Mouse (Mus musculus) lung, postnatal 0 days (tissue): ENCODE data around the gene B4gat1. TPM values are rescaled to one million over a fixed set of nuclear protein-coding genes. Genes with fewer than 3 reads are reported as not detected.

Source experiments
- ATAC-seq: fragments of 200-750 bp; cut with Nextera tagmentation; 2 replicates; pipeline ENCODE4 v1.8.0; 2017; ENCODE audit warnings: moderate library complexity
- DNase-seq: peaks from one replicate; pipeline ENCODE4 v3.0.0-alpha.2; 2016; ENCODE audit warnings: low spot score
- H3K27ac ChIP-seq: fragments of 300-500 bp; sonication (generic); 2 replicates; pipeline ENCODE4 v1.5.1; 2014; ENCODE audit warnings: antibody characterized with exemption, mild to moderate bottlenecking, low read length, mixed read lengths
- H3K27me3 ChIP-seq: fragments of 300-500 bp; sonication (generic); replicated peaks from 2 replicates; pipeline ENCODE4 v1.6.1; 2014; ENCODE audit warnings: low read length, mixed read lengths; ENCODE audit not compliant: insufficient read depth
- H3K36me3 ChIP-seq: fragments of 300-500 bp; sonication (generic); 2 replicates; pipeline ENCODE4 v1.6.1; 2014; ENCODE audit warnings: low read length, mixed read lengths; ENCODE audit not compliant: insufficient read depth
- H3K4me1 ChIP-seq: fragments of 300-500 bp; sonication (generic); 2 replicates; pipeline ENCODE4 v1.6.1; 2014; ENCODE audit warnings: antibody characterized with exemption, low read depth, low read length, mixed read lengths; ENCODE audit not compliant: insufficient read depth
- H3K4me2 ChIP-seq: fragments of 300-500 bp; sonication (generic); replicated peaks from 2 replicates; pipeline ENCODE4 v1.6.1; 2014; ENCODE audit warnings: low read depth, mild to moderate bottlenecking, low read length, moderate library complexity, mixed read lengths
- H3K4me3 ChIP-seq: fragments of 300-500 bp; sonication (generic); 2 replicates; pipeline ENCODE4 v1.5.1; 2014; ENCODE audit warnings: low read depth, low read length
- H3K9ac ChIP-seq: fragments of 300-500 bp; sonication (generic); replicated peaks from 2 replicates; pipeline ENCODE4 v1.6.1; 2014; ENCODE audit warnings: low read depth, mild to moderate bottlenecking
- H3K9me3 ChIP-seq: fragments of 300-500 bp; sonication (generic); 2 replicates; pipeline ENCODE4 v1.6.1; 2016; ENCODE audit warnings: low read length, mixed read lengths
- CTCF ChIP-seq: IDR thresholded peaks from 2 replicates; pipeline ENCODE4 v1.5.1; 2016; ENCODE audit warnings: antibody characterized with exemption, mild to moderate bottlenecking
- EP300 ChIP-seq: IDR thresholded peaks from 2 replicates; pipeline ENCODE4 v1.6.1; 2016; ENCODE audit warnings: antibody characterized with exemption, mild to moderate bottlenecking, control low read depth
- WGBS: fragments of 180-500 bp; shearing (Covaris S2); extraction: QIAGEN DNeasy Blood & Tissue Kit; methylation state at CpG from one replicate; pipeline ENCODE4 v1.1.7; 2014; 5-methylcytosine and 5-hydroxymethylcytosine counted together
- polyA plus RNA-seq: library from polyadenylated mRNA; unstranded; fragments of >200 nt; fragmentation: Nextera tagmentation; extraction: Ambion mirVana; gene quantifications from 2 replicates; pipeline ENCODE4 v1.2.1, GENCODE M21; 2015

Gene B4gat1
- polyA plus RNA-seq, 1 experiment from 2014 or later: 33.8 TPM

DNA sequence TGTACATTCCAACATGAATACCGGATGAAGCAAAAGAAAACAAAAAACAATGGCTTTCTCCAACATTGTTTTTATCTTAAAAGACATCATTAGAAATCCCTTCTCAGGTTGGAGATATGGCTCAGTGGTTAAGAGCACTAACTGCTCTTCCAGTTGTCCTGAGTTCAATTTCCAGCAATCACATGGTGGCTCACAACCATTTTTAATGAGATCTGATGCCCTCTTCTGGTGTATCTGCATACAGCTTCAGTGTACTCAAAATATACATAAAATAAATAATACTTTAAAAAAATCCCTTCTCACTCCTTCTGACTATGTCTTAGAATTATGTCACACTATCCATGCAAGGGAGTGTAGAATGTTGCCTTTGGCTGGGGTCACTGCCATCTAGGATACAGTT, 40.7 kb downstream of the B4gat1 start:
- H3K27ac ChIP-seq: no peak overlapping the region
- no peak for TF ChIP-seq EP300
- H3K9ac ChIP-seq: no peak overlapping the region
- ATAC-seq: no peak
- WGBS: 87% methylated on average over 1 of the region's 1 CpGs
- no peaks in the 10 kb centered on the region for H3K4me1 ChIP-seq
- no peak overlapping the region for H3K4me3 ChIP-seq
- H3K9me3 ChIP-seq: no peaks in the 10 kb centered on the region
- peaks cover 28% of the 10 kb centered on the region; the same call in 1 of the 2 replicates for H3K27me3 ChIP-seq
- H3K36me3 ChIP-seq: no peaks in the 10 kb centered on the region
- DNase-seq: no peak
- H3K4me2 ChIP-seq: no peak overlapping the region

DNA sequence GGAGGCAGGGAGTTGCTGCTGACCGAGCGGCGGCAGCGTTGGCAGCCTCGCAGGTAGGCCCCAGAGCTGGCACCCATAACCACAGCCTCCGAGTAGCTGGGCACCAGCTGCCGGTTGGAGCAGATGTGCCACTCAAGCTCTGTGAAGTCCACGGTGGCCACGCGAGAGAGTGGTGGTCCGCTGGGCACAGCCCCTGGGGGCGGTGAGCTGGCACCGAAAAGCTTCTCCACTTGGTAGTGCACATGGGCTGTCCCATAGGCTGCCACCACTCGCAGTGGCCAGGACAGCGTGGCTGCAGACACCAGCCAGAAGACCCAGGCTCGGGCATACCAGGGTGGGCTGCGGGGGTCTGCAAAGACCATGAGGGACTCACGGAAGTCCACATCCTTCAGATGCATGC, 43.4 kb downstream of the B4gat1 start:
- H3K9me3 ChIP-seq: no peaks in the 10 kb centered on the region
- H3K4me3 ChIP-seq: no peak overlapping the region
- H3K4me2 ChIP-seq: no peak overlapping the region
- WGBS: 59% methylated on average over 15 of the region's 18 CpGs
- TF ChIP-seq EP300 (no peak), CTCF (no peak)
- H3K27me3 ChIP-seq: peaks cover 48% of the 10 kb centered on the region
- no peaks in the 10 kb centered on the region for H3K4me1 ChIP-seq
- H3K27ac ChIP-seq: no peak overlapping the region
- DNase-seq: no peak
- no peaks in the 10 kb centered on the region for H3K36me3 ChIP-seq
- ATAC-seq: no peak
- no peak overlapping the region for H3K9ac ChIP-seq

DNA sequence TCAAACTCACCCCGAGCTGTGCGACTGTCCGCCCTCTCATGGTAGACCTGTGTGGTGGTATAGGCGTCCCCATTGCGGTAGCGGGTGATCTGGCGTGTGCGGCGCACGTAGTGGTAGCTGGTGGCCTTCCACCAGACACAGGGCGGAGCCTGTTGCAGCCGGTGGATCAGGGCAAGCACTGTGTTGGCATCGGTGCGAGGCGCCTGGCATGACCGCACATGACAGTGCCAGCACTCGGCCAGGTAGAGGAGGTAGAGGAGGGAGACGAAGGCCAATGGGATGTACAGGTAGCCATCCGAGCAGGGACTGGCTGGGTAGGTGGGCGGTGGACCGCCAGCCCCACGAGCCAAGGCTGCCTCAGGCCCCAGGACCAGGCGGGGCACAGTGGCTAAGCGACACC, 44.0 kb downstream of the B4gat1 start:
- DNase-seq: no peak
- H3K9me3 ChIP-seq: no peaks in the 10 kb centered on the region
- no peaks in the 10 kb centered on the region for H3K36me3 ChIP-seq
- H3K9ac ChIP-seq: no peak overlapping the region
- no peak overlapping the region for H3K4me3 ChIP-seq
- no peak overlapping the region for H3K27ac ChIP-seq
- 60% methylated on average over 24 of the region's 24 CpGs for WGBS
- no peak overlapping the region for H3K4me2 ChIP-seq
- peaks cover 48% of the 10 kb centered on the region for H3K27me3 ChIP-seq
- TF ChIP-seq EP300 (no peak), CTCF (no peak)
- no peaks in the 10 kb centered on the region for H3K4me1 ChIP-seq
- ATAC-seq: no peak

DNA sequence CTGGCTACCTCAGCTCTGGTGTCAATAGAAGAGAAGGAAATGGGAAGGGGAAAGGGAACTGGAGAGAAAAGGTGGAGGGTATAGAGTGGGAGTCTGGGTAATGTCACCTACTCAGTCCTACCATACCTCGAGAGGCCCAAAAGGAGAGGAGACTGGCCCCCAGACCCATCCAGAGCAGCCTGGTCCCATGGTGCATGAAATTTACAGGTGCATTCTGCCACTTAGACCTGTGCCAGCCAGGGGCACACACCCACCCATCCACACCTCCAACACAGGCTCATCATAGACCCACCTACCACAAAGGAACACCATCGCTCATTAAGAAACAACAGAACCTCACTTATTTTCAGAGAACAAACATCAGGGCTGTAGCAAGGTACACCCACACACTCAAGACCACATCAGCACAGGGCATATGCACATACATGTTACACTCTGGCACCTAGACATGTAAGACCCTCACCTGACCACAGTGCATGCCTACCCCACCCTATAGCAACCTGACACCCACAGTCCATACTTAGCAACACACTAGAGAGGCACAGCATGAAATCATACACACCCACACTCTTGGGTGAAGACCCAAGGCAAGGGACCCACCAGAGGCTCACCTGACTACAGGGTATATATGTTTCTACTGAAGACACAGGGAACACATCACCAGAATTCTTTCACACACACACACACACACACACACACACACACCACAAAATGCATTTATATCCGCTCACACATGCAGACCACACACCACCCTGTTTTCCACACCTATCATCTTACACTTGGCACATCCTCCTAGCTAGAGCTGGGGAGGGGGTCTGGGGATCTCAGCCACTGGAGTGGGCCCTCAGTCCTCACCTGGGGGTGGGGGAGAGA, 45.6 kb downstream of the B4gat1 start:
- WGBS: 53% methylated on average over 3 of the region's 3 CpGs
- DNase-seq: no peak
- TF ChIP-seq CTCF: no peak
- no peak for TF ChIP-seq EP300
- no peaks in the 10 kb centered on the region for H3K36me3 ChIP-seq
- H3K27me3 ChIP-seq: peaks cover 48% of the 10 kb centered on the region
- no peak overlapping the region for H3K4me2 ChIP-seq
- ATAC-seq: no peak
- no peaks in the 10 kb centered on the region; the same call in 1 of the 2 replicates for H3K4me1 ChIP-seq
- H3K9ac ChIP-seq: no peak overlapping the region
- H3K27ac ChIP-seq: no peak overlapping the region
- H3K4me3 ChIP-seq: peak overlapping the region; percentile 48; the same call in 1 of the 2 replicates
- no peaks in the 10 kb centered on the region for H3K9me3 ChIP-seq

DNA sequence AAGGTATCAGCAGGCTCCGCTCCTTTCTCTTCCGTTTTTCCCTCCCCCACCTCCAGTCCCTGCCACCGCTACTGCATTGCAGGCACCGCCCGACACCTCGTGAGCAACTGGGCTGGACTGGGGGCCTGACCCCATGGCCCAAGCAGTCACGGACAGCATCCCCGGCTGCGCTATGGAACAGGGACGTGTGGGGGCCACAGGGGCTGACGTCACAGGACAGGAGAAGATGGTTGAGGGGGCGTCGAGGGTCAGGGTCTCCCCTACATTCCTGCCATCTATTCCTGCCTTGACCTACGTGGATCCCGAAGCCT, 46.2 kb downstream of the B4gat1 start:
- Histone ChIP-seq H3K27ac (no peak overlapping the region), H3K9me3 (no peaks in the 10 kb centered on the region), H3K4me1 (no peaks in the 10 kb centered on the region; the same call in 1 of the 2 replicates), H3K9ac (no peak overlapping the region), H3K36me3 (peaks cover 2% of the 10 kb centered on the region; the same call in 1 of the 2 replicates), H3K4me3 (peak overlapping the region; percentile 48), H3K4me2 (peak overlapping the region; percentile 79), H3K27me3 (peaks cover 48% of the 10 kb centered on the region)
- ATAC-seq (no peak), DNase-seq (no peak)
- no peak for TF ChIP-seq CTCF
- TF ChIP-seq EP300: no peak
- 4% methylated on average over 12 of the region's 15 CpGs for WGBS

DNA sequence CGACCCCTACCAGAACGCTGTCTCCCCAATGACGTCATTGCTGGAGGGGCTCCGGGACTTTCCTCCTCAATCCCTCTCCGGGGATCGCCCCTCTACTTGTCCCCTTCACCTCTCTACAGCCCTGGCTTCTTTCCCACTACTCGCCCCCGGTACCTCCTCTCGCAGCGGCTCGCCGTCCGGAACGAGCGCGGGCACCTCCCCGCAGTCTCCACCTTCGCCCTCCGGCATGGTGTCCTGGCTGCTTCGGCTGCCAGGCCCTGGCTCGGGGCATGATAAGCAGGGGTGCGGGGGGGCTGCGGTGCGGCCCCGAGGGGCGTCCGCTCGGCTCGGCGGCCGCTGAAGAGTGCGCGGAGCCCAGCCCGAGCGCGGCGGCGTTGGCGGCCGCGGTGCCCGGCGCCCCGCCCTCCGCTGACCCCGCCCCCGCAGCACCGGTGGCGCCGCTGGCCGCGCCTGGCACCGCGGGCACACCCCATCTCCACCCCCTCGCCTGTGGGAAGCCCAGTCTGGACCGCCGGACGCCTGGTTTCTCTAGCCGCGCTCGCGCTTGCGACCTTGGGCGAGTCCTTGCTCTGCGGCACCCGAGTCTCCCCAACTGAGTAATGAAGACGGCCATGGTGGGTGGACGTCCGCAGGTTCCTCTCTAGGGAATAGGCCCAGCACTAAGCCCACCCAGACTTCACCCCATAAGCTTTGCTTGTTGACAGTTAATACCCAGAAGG, 46.7 kb downstream of the B4gat1 start, which contains the start of gene Tmem151a:
Gene Tmem151a (minus strand): TSS at position 387 of the 719 bp plus-strand sequence.
- Histone ChIP-seq H3K27me3 (peaks cover 48% of the 10 kb centered on the region), H3K27ac (no peak within 1 kb of the TSS), H3K9ac (no peak within 1 kb of the TSS), H3K9me3 (no peaks in the 10 kb centered on the region), H3K4me3 (peak within 1 kb of the TSS; percentile 48), H3K4me2 (peak within 1 kb of the TSS; percentile 79), H3K4me1 (no peaks in the 10 kb centered on the region; the same call in 1 of the 2 replicates), H3K36me3 (peaks cover 4% of the 10 kb centered on the region; the same call in 1 of the 2 replicates)
- peak; percentile 54 for DNase-seq
- ATAC-seq: no peak
- 1% methylated on average over 60 of the region's 69 CpGs for WGBS
- TF ChIP-seq CTCF (no peak), EP300 (no peak)
